Mouse (Mus musculus) layer of hippocampus, postnatal 25 days (tissue): ENCODE measurements around the gene Smarcd2. TPM values are rescaled to one million over a fixed set of nuclear protein-coding genes. Genes with fewer than 3 reads are reported as not detected.

Source experiments
- DNase-seq, 2 experiments: peaks; one replicate each; pipeline ENCODE4 v3.0.0; 2022; ENCODE audit warnings: mixed read lengths in 2 of 2, low spot score in 1 of 2; ENCODE audit errors: extremely low spot score in 1 of 2
- total RNA-seq, 2 experiments: library from RNA; stranded (reverse); gene quantifications; 2 replicates each; pipeline ENCODE4 v1.2.3; 2021

Smarcd2 gene
- total RNA-seq, 2 experiments from 2014 or later, result 24.7 to 26.1 TPM

GRCm38 (mm10) chr11:106282452-106282851, 9.7 kb upstream of the Smarcd2 start:
- DNase-seq, result no peak

- DNase-seq, result peak; percentile 90 to 98
Observed at GRCm38 (mm10) chr11:106276454-106276853, 3.7 kb upstream of the Smarcd2 start, which contains the start of gene Tcam1. Gene Tcam1 (plus strand): TSS chr11:106276672.

GRCm38 (mm10) chr11:106274971-106275411, 2.2 kb upstream of the Smarcd2 start:
- no peak for DNase-seq

GRCm38 (mm10) chr11:106274374-106274773, 1.6 kb upstream of the Smarcd2 start:
- DNase-seq, result no peak

- no peak for DNase-seq
Observed at GRCm38 (mm10) chr11:106273811-106274210, 1.0 kb upstream of the Smarcd2 start.

GRCm38 (mm10) chr11:106273311-106273684, 526 bp upstream of the Smarcd2 start:
- no peak for DNase-seq

- no peak for DNase-seq
Observed at GRCm38 (mm10) chr11:106271794-106272643, 753 bp downstream of the Smarcd2 start.

GRCm38 (mm10) chr11:106271131-106271793, 1.5 kb downstream of the Smarcd2 start:
- no peak for DNase-seq

GRCm38 (mm10) chr11:106269060-106269431, 3.7 kb downstream of the Smarcd2 start:
- no peak for DNase-seq

- DNase-seq, result peak in 1 of 2 experiments; percentile 51
Observed at GRCm38 (mm10) chr11:106268326-106269059, 4.3 kb downstream of the Smarcd2 start.

- no peak for DNase-seq
Observed at GRCm38 (mm10) chr11:106267871-106268270, 4.9 kb downstream of the Smarcd2 start.

- no peak for DNase-seq
Observed at GRCm38 (mm10) chr11:106267311-106267852, 5.4 kb downstream of the Smarcd2 start.

- DNase-seq, result no peak
Observed at GRCm38 (mm10) chr11:106266431-106266830, 6.3 kb downstream of the Smarcd2 start.

GRCm38 (mm10) chr11:106265570-106265969, 7.2 kb downstream of the Smarcd2 start:
- no peak for DNase-seq

GRCm38 (mm10) chr11:106264988-106265387, 7.8 kb downstream of the Smarcd2 start:
- no peak for DNase-seq

GRCm38 (mm10) chr11:106263963-106264362, 8.8 kb downstream of the Smarcd2 start:
- DNase-seq, result no peak

- no peak for DNase-seq
Observed at GRCm38 (mm10) chr11:106260826-106261450, 11.8 kb downstream of the Smarcd2 start.

- DNase-seq, result no peak
Observed at GRCm38 (mm10) chr11:106256775-106257174, 16.0 kb downstream of the Smarcd2 start.

GRCm38 (mm10) chr11:106255685-106256451, 16.9 kb downstream of the Smarcd2 start, which contains the start of the genes Ftsj3 and Psmc5:
Gene Ftsj3 (minus strand): TSS chr11:106256079.
Gene Psmc5 (plus strand): TSS chr11:106256154.
- peak; percentile 97 for DNase-seq
